Mouse (Mus musculus) forebrain, embryonic 13.5 days (tissue): ENCODE measurements around the gene Foxp1. TPM values are rescaled to one million over a fixed set of nuclear protein-coding genes. Genes with fewer than 3 reads are reported as not detected.

ENCODE experiments used
- ATAC-seq: fragments of 200-750 bp; cut with Nextera tagmentation; 2 replicates; pipeline ENCODE4 v1.8.0; 2017
- H3K27ac ChIP-seq: fragments of 300-500 bp; sonication (generic); 2 replicates; pipeline ENCODE4 v1.5.1; 2015; ENCODE audit warnings: inconsistent platforms, mild to moderate bottlenecking, moderate library complexity
- H3K27me3 ChIP-seq: fragments of 300-500 bp; sonication (generic); 2 replicates; pipeline ENCODE4 v1.6.1; 2015; ENCODE audit warnings: mild to moderate bottlenecking, inconsistent platforms
- H3K36me3 ChIP-seq: fragments of 300-500 bp; sonication (generic); 2 replicates; pipeline ENCODE4 v1.6.1; 2015; ENCODE audit warnings: mild to moderate bottlenecking, inconsistent platforms; ENCODE audit not compliant: poor library complexity, severe bottlenecking
- H3K4me1 ChIP-seq: fragments of 300-500 bp; sonication (generic); 2 replicates; pipeline ENCODE4 v1.6.1; 2015; ENCODE audit warnings: inconsistent platforms
- H3K4me2 ChIP-seq: fragments of 300-500 bp; sonication (generic); 2 replicates; pipeline ENCODE4 v1.6.1; 2015; ENCODE audit warnings: inconsistent platforms, mild to moderate bottlenecking, moderate library complexity
- H3K4me3 ChIP-seq: fragments of 300-500 bp; sonication (generic); 2 replicates; pipeline ENCODE4 v1.5.1; 2015; ENCODE audit warnings: mild to moderate bottlenecking, inconsistent platforms
- H3K9ac ChIP-seq: fragments of 300-500 bp; sonication (generic); 2 replicates; pipeline ENCODE4 v1.6.1; 2015; ENCODE audit warnings: mild to moderate bottlenecking, inconsistent platforms
- H3K9me3 ChIP-seq: fragments of 300-500 bp; sonication (generic); replicated peaks from 2 replicates; pipeline ENCODE4 v1.6.1; 2016; ENCODE audit warnings: inconsistent platforms
- WGBS: fragments of 180-500 bp; shearing (Covaris S2); methylation state at CpG from one replicate; pipeline ENCODE4 v1.1.7; 2015; 5-methylcytosine and 5-hydroxymethylcytosine counted together
- polyA plus RNA-seq: library from polyadenylated mRNA; unstranded; fragments of >200 nt; fragmentation: Nextera tagmentation; extraction: Ambion mirVana; gene quantifications from 2 replicates; pipeline ENCODE4 v1.2.1, GENCODE M21; 2015

Gene Foxp1
- polyA plus RNA-seq, 1 experiment from 2014 or later, result 51.3 TPM

DNA sequence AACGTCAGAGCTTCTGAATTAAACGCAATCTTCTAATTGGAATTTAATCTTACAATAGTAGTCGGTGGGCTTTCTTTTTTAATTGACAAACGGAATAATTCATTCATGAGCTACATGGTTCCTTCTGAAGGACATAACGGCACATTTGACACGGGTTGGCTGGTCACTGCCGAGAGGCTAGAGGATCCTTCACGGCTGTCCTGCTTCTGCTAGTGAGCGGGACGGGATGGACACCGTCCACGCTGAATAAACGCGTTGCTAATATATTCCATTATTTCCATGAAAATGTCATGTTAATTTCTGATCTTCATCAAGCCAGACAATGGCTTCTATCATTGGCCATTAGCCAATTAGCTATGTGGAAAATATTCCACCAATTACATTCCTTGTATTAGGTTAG is 92.0 kb downstream of the Foxp1 start:
- Histone ChIP-seq H3K9ac (no peak overlapping the region), H3K36me3 (peaks cover 14% of the 10 kb centered on the region), H3K27me3 (no peaks in the 10 kb centered on the region), H3K9me3 (no peaks in the 10 kb centered on the region), H3K4me2 (no peak overlapping the region), H3K4me3 (no peak overlapping the region), H3K4me1 (0 out of 2 replicates have a peak, but pooled peaks cover 6% of the 10 kb centered on the region), H3K27ac (no peak overlapping the region)
- WGBS, result 79% methylated on average over 14 of the region's 14 CpGs
- ATAC-seq, result no peak

- no peaks in the 10 kb centered on the region for H3K9me3 ChIP-seq
- WGBS, result 83% methylated on average over 16 of the region's 16 CpGs
- H3K27me3 ChIP-seq, result no peaks in the 10 kb centered on the region
- H3K4me3 ChIP-seq, result no peak overlapping the region
- no peak for ATAC-seq
- no peak overlapping the region for H3K9ac ChIP-seq
- 0 out of 2 replicates have a peak, but pooled peaks cover 6% of the 10 kb centered on the region for H3K4me1 ChIP-seq
- H3K4me2 ChIP-seq, result no peak overlapping the region
- H3K27ac ChIP-seq, result no peak overlapping the region
- peaks cover 7% of the 10 kb centered on the region for H3K36me3 ChIP-seq
These were observed 93.0 kb downstream of the Foxp1 start for GRCm38 (mm10) chr6:99429378-99430131.

DNA sequence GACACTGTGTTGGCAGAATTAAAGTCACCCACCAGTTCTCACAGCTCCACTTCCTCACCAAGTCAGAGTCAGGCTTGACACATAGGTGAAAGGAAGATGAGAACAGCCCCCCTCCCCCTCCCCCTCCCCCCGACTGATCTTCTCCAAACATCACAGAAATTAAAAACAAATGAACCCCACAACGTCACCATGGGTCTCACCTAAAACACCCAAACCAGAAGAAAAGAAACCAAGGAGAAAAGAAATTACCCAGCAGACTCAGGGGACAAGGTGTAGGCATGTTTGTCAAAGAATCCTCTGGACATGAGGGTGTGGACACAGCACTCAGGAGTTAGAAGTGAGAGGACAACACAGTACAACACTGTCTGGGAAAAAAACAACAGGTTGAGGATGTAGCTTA is 93.6 kb downstream of the Foxp1 start:
- Histone ChIP-seq H3K4me3 (no peak overlapping the region), H3K9ac (no peak overlapping the region), H3K36me3 (peaks cover 1% of the 10 kb centered on the region; the same call in 1 of the 2 replicates), H3K4me2 (no peak overlapping the region), H3K9me3 (no peaks in the 10 kb centered on the region), H3K4me1 (0 out of 2 replicates have a peak, but pooled peaks cover 6% of the 10 kb centered on the region), H3K27me3 (no peaks in the 10 kb centered on the region), H3K27ac (no peak overlapping the region)
- ATAC-seq, result no peak
- WGBS, result 73% methylated on average over 2 of the region's 2 CpGs

- WGBS, result 91% methylated on average over 4 of the region's 4 CpGs
These were observed 95.2 kb downstream of the Foxp1 start for GRCm38 (mm10) chr6:99427301-99427700.

DNA sequence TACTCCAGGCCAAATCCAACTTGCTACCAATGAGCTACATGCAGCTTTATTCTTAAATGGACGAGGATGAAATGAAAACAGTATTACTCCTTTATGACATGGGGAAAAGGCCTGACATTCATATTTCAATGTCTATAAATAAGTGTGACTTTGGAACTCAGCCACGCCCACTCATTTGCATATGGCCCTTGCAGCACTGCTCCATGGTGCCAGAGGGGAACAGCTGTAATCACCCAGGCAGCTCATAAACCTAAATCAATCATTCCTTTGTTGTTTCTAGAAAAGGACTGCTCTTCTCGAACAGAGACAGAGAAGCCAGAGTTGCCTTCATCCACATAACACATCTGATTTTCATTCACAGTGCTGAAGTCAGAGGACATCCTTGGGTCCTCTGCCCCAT is 97.5 kb downstream of the Foxp1 start:
- Histone ChIP-seq H3K9me3 (no peaks in the 10 kb centered on the region), H3K9ac (no peak overlapping the region), H3K27me3 (no peaks in the 10 kb centered on the region), H3K36me3 (no peaks in the 10 kb centered on the region), H3K4me2 (no peak overlapping the region), H3K27ac (no peak overlapping the region), H3K4me1 (0 out of 2 replicates have a peak, but pooled peaks cover 8% of the 10 kb centered on the region), H3K4me3 (no peak overlapping the region)
- ATAC-seq, result no peak
- 69% methylated on average over 3 of the region's 3 CpGs for WGBS

More at GRCm38 (mm10) chr6:99427301-99427700, 95.2 kb downstream of the Foxp1 start:
- Histone ChIP-seq H3K4me1 (0 out of 2 replicates have a peak, but pooled peaks cover 3% of the 10 kb centered on the region), H3K4me2 (no peak overlapping the region), H3K27ac (no peak overlapping the region), H3K9ac (no peak overlapping the region), H3K36me3 (no peaks in the 10 kb centered on the region), H3K4me3 (no peak overlapping the region), H3K27me3 (no peaks in the 10 kb centered on the region), H3K9me3 (no peaks in the 10 kb centered on the region)
- no peak for ATAC-seq

GRCm38 (mm10) chr6:99420666-99421065 is 101.9 kb downstream of the Foxp1 start:
- ATAC-seq, result peak; percentile 85
- Histone ChIP-seq H3K4me3 (no peak overlapping the region), H3K27me3 (no peaks in the 10 kb centered on the region), H3K4me2 (no peak overlapping the region), H3K36me3 (no peaks in the 10 kb centered on the region), H3K9me3 (no peaks in the 10 kb centered on the region), H3K27ac (no peak overlapping the region), H3K4me1 (0 out of 2 replicates have a peak, but pooled peaks cover 6% of the 10 kb centered on the region), H3K9ac (no peak overlapping the region)
- WGBS, result 83% methylated on average over 8 of the region's 8 CpGs

DNA sequence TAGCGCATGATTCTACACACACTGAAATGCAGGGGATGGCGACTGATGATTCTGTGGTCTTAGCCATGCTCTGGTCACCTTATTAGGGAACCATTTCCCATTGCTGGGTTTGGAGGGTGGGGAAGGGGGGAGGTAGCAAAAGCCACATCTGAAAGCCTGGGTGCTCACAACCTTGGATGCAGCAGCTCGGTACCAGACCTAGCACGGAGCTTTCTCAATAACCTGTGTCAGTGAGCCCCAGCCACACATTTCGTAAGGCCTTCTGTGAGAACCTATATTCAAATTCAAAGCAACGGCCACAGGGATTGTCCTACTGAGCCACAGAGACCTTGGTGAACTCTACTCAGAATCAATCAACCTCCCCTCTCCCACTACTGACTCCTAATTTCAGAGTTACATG is 109.9 kb downstream of the Foxp1 start:
- H3K4me3 ChIP-seq, result no peak overlapping the region
- H3K9ac ChIP-seq, result no peak overlapping the region
- H3K4me1 ChIP-seq, result no peaks in the 10 kb centered on the region; the same call in 1 of the 2 replicates
- no peaks in the 10 kb centered on the region for H3K9me3 ChIP-seq
- H3K27ac ChIP-seq, result no peak overlapping the region
- no peak for ATAC-seq
- no peaks in the 10 kb centered on the region for H3K36me3 ChIP-seq
- no peak overlapping the region for H3K4me2 ChIP-seq
- H3K27me3 ChIP-seq, result no peaks in the 10 kb centered on the region
- 93% methylated on average over 6 of the region's 6 CpGs for WGBS

GRCm38 (mm10) chr6:99409602-99410001 is 112.9 kb downstream of the Foxp1 start:
- Histone ChIP-seq H3K4me2 (no peak overlapping the region), H3K4me3 (no peak overlapping the region), H3K27ac (no peak overlapping the region), H3K36me3 (no peaks in the 10 kb centered on the region), H3K9ac (no peak overlapping the region), H3K9me3 (no peaks in the 10 kb centered on the region), H3K27me3 (no peaks in the 10 kb centered on the region), H3K4me1 (no peaks in the 10 kb centered on the region; the same call in 1 of the 2 replicates)
- no peak for ATAC-seq
- WGBS, result 85% methylated on average over 5 of the region's 5 CpGs

DNA sequence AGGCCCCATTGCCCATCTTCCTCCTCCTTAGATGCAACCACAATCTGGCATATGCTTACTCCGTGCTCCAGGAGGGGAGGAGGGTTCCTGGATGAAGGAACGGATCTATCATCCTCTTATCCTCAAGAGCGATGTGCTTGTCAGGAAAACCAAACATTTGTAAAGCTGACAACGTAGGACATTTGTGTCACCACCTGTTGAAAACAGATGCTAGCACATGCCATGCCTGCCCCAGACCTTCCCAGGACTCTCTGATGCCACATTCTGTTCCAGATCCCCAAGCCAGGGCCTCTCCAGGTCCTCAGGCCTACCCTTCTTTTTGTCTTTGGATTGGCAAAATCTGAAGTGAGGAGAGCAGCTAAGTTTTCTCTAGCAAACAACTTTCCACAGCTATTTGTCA is 113.6 kb downstream of the Foxp1 start:
- Histone ChIP-seq H3K4me1 (no peaks in the 10 kb centered on the region; the same call in 1 of the 2 replicates), H3K4me3 (no peak overlapping the region), H3K36me3 (no peaks in the 10 kb centered on the region), H3K27ac (no peak overlapping the region), H3K9ac (no peak overlapping the region), H3K9me3 (no peaks in the 10 kb centered on the region), H3K27me3 (no peaks in the 10 kb centered on the region), H3K4me2 (no peak overlapping the region)
- WGBS, result 95% methylated on average over 4 of the region's 4 CpGs
- ATAC-seq, result no peak

- 90% methylated on average over 6 of the region's 6 CpGs for WGBS
- H3K4me3 ChIP-seq, result no peak overlapping the region
- 0 out of 2 replicates have a peak, but pooled peaks cover 3% of the 10 kb centered on the region for H3K36me3 ChIP-seq
- no peak overlapping the region for H3K9ac ChIP-seq
- H3K9me3 ChIP-seq, result no peaks in the 10 kb centered on the region
- no peak for ATAC-seq
- H3K27ac ChIP-seq, result no peak overlapping the region
- no peaks in the 10 kb centered on the region for H3K27me3 ChIP-seq
- H3K4me1 ChIP-seq, result peaks cover 28% of the 10 kb centered on the region
- H3K4me2 ChIP-seq, result no peak overlapping the region
These were observed 118.6 kb downstream of the Foxp1 start for GRCm38 (mm10) chr6:99403755-99404390.

GRCm38 (mm10) chr6:99402941-99403340 is 119.6 kb downstream of the Foxp1 start:
- no peak for ATAC-seq
- Histone ChIP-seq H3K9ac (no peak overlapping the region), H3K4me1 (peaks cover 28% of the 10 kb centered on the region), H3K9me3 (no peaks in the 10 kb centered on the region), H3K4me2 (no peak overlapping the region), H3K4me3 (no peak overlapping the region), H3K36me3 (0 out of 2 replicates have a peak, but pooled peaks cover 4% of the 10 kb centered on the region), H3K27ac (no peak overlapping the region), H3K27me3 (no peaks in the 10 kb centered on the region)
- WGBS, result 78% methylated on average over 9 of the region's 9 CpGs

DNA sequence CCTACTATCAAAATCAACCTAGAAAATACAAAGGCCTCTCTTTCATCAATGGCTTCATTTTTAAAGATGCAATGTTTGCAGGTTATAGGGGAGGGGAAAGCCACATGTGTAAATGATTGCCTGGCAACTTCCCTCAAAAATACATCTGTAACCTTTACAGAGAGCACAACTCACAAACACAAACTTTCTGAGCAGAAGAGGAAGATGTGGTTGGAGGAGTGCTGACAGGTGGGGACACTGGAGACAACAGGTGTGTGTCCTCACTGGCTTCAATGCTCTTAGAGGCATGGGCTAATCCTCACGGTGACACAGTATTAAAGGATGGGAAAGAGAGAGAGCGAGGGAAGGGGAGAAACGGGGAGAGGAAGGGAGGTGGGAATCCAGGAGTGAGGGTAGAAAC is 120.2 kb downstream of the Foxp1 start:
- H3K36me3 ChIP-seq, result 0 out of 2 replicates have a peak, but pooled peaks cover 4% of the 10 kb centered on the region
- H3K4me2 ChIP-seq, result no peak overlapping the region
- H3K4me3 ChIP-seq, result no peak overlapping the region
- H3K4me1 ChIP-seq, result peaks cover 28% of the 10 kb centered on the region
- ATAC-seq, result no peak
- WGBS, result 65% methylated on average over 3 of the region's 3 CpGs
- no peaks in the 10 kb centered on the region for H3K27me3 ChIP-seq
- no peak overlapping the region for H3K9ac ChIP-seq
- no peak overlapping the region for H3K27ac ChIP-seq
- no peaks in the 10 kb centered on the region for H3K9me3 ChIP-seq
